Mouse (Mus musculus): ENCODE results near the gene Tmed3. TPM values are rescaled to one million over a fixed set of nuclear protein-coding genes. Genes with fewer than 3 reads are reported as not detected.
A peak's percentile ranks its signal among the peaks of the same experiment; 100 is the strongest.

The Tmed3 gene
- polyA plus RNA-seq, 1 experiment from 2014 or later: 57.8 TPM

- H3K27ac ChIP-seq (ENCODE audit: low read depth, low read length): no peak overlapping the region
- H3K27me3 ChIP-seq (replicated peaks; ENCODE audit: control insufficient read depth, insufficient read depth, low read length): no peaks in the 10 kb centered on the region
- H3K9ac ChIP-seq (ENCODE audit: low read length): no peak overlapping the region
- H3K4me2 ChIP-seq (ENCODE audit: low read length): no peak overlapping the region
- DNase-seq (ENCODE audit: low spot score) (no peak), ATAC-seq (no peak)
- H3K36me3 ChIP-seq (ENCODE audit: control insufficient read depth, insufficient read depth, low read length): peaks cover 10% of the 10 kb centered on the region
- no peaks in the 10 kb centered on the region for H3K4me1 ChIP-seq (ENCODE audit: control insufficient read depth, insufficient read depth, low read length)
- no peak overlapping the region for H3K4me3 ChIP-seq (ENCODE audit: low read depth, low read length)
- H3K9me3 ChIP-seq (replicated peaks; ENCODE audit: control insufficient read depth, low read length): no peaks in the 10 kb centered on the region
- 81% methylated on average over 1 of the region's 1 CpGs for WGBS
These were observed 9.7 kb downstream of the Tmed3 start for GRCm38 (mm10) chr9:89695143-89695542.

DNA sequence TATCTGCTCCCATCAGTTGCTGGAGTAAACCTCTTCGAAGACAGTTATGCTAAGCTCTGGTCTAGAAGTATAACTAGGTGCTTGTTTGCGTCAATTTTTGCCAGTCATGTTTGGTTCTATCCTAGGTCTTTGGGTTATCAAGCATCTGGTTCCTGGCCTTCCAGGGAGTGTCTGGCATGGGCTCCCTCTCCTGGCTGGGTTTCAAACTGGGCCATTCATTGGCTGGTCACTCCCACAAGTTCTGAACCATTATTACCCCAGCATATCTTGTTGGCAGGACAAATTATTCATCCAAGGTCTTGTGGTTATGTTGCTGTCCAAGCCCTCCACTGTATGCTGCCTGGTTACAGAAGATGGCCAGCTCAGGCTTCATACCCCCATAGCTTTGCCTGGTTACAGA lies 11.2 kb downstream of the Tmed3 start:
- H3K9me3 ChIP-seq (replicated peaks; ENCODE audit: control insufficient read depth, low read length): no peaks in the 10 kb centered on the region
- H3K4me2 ChIP-seq (ENCODE audit: low read length): no peak overlapping the region
- no peak for ATAC-seq
- H3K27ac ChIP-seq (ENCODE audit: low read depth, low read length): no peak overlapping the region
- DNase-seq (ENCODE audit: low spot score): no peak
- H3K36me3 ChIP-seq (ENCODE audit: control insufficient read depth, insufficient read depth, low read length): no peaks in the 10 kb centered on the region
- H3K27me3 ChIP-seq (replicated peaks; ENCODE audit: control insufficient read depth, insufficient read depth, low read length): no peaks in the 10 kb centered on the region
- H3K4me3 ChIP-seq (ENCODE audit: low read depth, low read length): no peak overlapping the region
- no peaks in the 10 kb centered on the region for H3K4me1 ChIP-seq (ENCODE audit: control insufficient read depth, insufficient read depth, low read length)
- WGBS: 95% methylated on average over 2 of the region's 2 CpGs
- H3K9ac ChIP-seq (ENCODE audit: low read length): no peak overlapping the region

- H3K4me1 ChIP-seq (ENCODE audit: control insufficient read depth, insufficient read depth, low read length): no peaks in the 10 kb centered on the region
- H3K36me3 ChIP-seq (ENCODE audit: control insufficient read depth, insufficient read depth, low read length): no peaks in the 10 kb centered on the region
- ATAC-seq (no peak), DNase-seq (ENCODE audit: low spot score) (no peak)
- H3K4me2 ChIP-seq (ENCODE audit: low read length): no peak overlapping the region
- H3K9ac ChIP-seq (ENCODE audit: low read length): no peak overlapping the region
- no peak overlapping the region for H3K4me3 ChIP-seq (ENCODE audit: low read depth, low read length)
- no peaks in the 10 kb centered on the region for H3K27me3 ChIP-seq (replicated peaks; ENCODE audit: control insufficient read depth, insufficient read depth, low read length)
- no peaks in the 10 kb centered on the region for H3K9me3 ChIP-seq (replicated peaks; ENCODE audit: control insufficient read depth, low read length)
- WGBS: 78% methylated on average over 1 of the region's 1 CpGs
- H3K27ac ChIP-seq (ENCODE audit: low read depth, low read length): no peak overlapping the region
These were observed 15.7 kb downstream of the Tmed3 start for GRCm38 (mm10) chr9:89689179-89689578.

- DNase-seq (ENCODE audit: low spot score): peak; percentile 49
These were observed 17.2 kb downstream of the Tmed3 start for GRCm38 (mm10) chr9:89687503-89688226.

DNA sequence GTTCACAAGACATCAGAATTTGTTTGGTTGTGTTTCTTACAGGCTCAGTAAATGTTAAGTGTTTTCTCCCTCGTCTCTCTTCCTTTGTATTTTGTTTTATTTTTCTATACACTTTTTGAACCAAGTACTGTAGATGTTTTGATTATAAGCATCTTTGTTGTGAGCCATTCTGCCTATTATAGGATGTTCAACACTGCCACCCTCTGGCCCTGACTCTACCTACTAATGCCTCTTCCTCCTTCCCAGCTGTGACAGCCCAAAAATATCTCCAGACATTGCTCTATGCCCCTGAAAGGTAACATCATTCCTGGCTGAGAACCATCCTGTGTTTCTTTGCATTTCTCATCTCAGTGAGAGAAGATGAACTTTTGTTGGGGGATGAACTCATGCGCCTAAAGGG lies 18.6 kb downstream of the Tmed3 start:
- WGBS: 73% methylated on average over 2 of the region's 2 CpGs
- DNase-seq (ENCODE audit: low spot score) (peak; percentile 19), ATAC-seq (no peak)
- no peak overlapping the region for H3K4me3 ChIP-seq (ENCODE audit: low read depth, low read length)
- H3K27me3 ChIP-seq (replicated peaks; ENCODE audit: control insufficient read depth, insufficient read depth, low read length): no peaks in the 10 kb centered on the region
- H3K4me1 ChIP-seq (ENCODE audit: control insufficient read depth, insufficient read depth, low read length): no peaks in the 10 kb centered on the region
- no peak overlapping the region for H3K27ac ChIP-seq (ENCODE audit: low read depth, low read length)
- H3K9ac ChIP-seq (ENCODE audit: low read length): no peak overlapping the region
- no peaks in the 10 kb centered on the region for H3K9me3 ChIP-seq (replicated peaks; ENCODE audit: control insufficient read depth, low read length)
- no peak overlapping the region for H3K4me2 ChIP-seq (ENCODE audit: low read length)
- H3K36me3 ChIP-seq (ENCODE audit: control insufficient read depth, insufficient read depth, low read length): no peaks in the 10 kb centered on the region

More at GRCm38 (mm10) chr9:89687503-89688226, 17.2 kb downstream of the Tmed3 start:
- H3K4me2 ChIP-seq (ENCODE audit: low read length): no peak overlapping the region
- no peaks in the 10 kb centered on the region for H3K9me3 ChIP-seq (replicated peaks; ENCODE audit: control insufficient read depth, low read length)
- no peaks in the 10 kb centered on the region for H3K4me1 ChIP-seq (ENCODE audit: control insufficient read depth, insufficient read depth, low read length)
- no peak overlapping the region for H3K4me3 ChIP-seq (ENCODE audit: low read depth, low read length)
- H3K27ac ChIP-seq (ENCODE audit: low read depth, low read length): no peak overlapping the region
- peak; percentile 67; the same call in 1 of the 2 replicates for ATAC-seq
- H3K36me3 ChIP-seq (ENCODE audit: control insufficient read depth, insufficient read depth, low read length): no peaks in the 10 kb centered on the region
- 58% methylated on average over 10 of the region's 10 CpGs for WGBS
- no peaks in the 10 kb centered on the region for H3K27me3 ChIP-seq (replicated peaks; ENCODE audit: control insufficient read depth, insufficient read depth, low read length)
- H3K9ac ChIP-seq (ENCODE audit: low read length): no peak overlapping the region

DNA sequence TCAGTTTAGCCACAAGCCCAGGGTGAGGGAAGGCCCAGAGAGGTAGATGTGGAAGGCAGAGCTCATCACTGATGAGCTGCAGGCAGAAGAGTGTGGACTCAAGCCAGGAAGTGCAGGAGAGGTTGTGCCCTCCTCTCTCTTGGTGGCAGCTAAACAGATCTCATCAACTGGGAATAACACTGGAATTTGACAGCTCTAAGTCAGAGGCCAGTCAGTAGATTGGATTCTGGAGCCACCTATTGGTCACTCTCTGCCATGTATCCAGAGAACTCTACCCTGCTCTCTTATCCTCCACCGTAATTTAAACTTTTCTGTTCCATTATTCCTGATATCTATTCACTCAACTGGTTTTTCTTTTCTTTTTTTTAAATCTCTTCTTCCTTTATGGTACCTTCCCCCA lies 25.9 kb downstream of the Tmed3 start:
- H3K9ac ChIP-seq (ENCODE audit: low read length): no peak overlapping the region
- ATAC-seq (peak; percentile 64; the same call in 1 of the 2 replicates), DNase-seq (ENCODE audit: low spot score) (peak; percentile 34)
- no peak overlapping the region for H3K4me2 ChIP-seq (ENCODE audit: low read length)
- H3K27me3 ChIP-seq (replicated peaks; ENCODE audit: control insufficient read depth, insufficient read depth, low read length): no peaks in the 10 kb centered on the region
- H3K9me3 ChIP-seq (replicated peaks; ENCODE audit: control insufficient read depth, low read length): no peaks in the 10 kb centered on the region
- no peak overlapping the region for H3K4me3 ChIP-seq (ENCODE audit: low read depth, low read length)
- WGBS: 49% methylated on average over 1 of the region's 1 CpGs
- H3K4me1 ChIP-seq (ENCODE audit: control insufficient read depth, insufficient read depth, low read length): no peaks in the 10 kb centered on the region
- no peaks in the 10 kb centered on the region for H3K36me3 ChIP-seq (ENCODE audit: control insufficient read depth, insufficient read depth, low read length)
- H3K27ac ChIP-seq (ENCODE audit: low read depth, low read length): no peak overlapping the region

- DNase-seq (ENCODE audit: low spot score) (peak; percentile 85), ATAC-seq (peak; percentile 91)
- H3K36me3 ChIP-seq (ENCODE audit: control insufficient read depth, insufficient read depth, low read length): no peaks in the 10 kb centered on the region
- no peaks in the 10 kb centered on the region for H3K4me1 ChIP-seq (ENCODE audit: control insufficient read depth, insufficient read depth, low read length)
- no peaks in the 10 kb centered on the region for H3K27me3 ChIP-seq (replicated peaks; ENCODE audit: control insufficient read depth, insufficient read depth, low read length)
- H3K9ac ChIP-seq (ENCODE audit: low read length): no peak overlapping the region
- H3K27ac ChIP-seq (ENCODE audit: low read depth, low read length): no peak overlapping the region
- 58% methylated on average over 3 of the region's 3 CpGs for WGBS
- H3K9me3 ChIP-seq (replicated peaks; ENCODE audit: control insufficient read depth, low read length): no peaks in the 10 kb centered on the region
- no peak overlapping the region for H3K4me3 ChIP-seq (ENCODE audit: low read depth, low read length)
- H3K4me2 ChIP-seq (ENCODE audit: low read length): no peak overlapping the region
These were observed 30.8 kb downstream of the Tmed3 start for GRCm38 (mm10) chr9:89674014-89674618.

DNA sequence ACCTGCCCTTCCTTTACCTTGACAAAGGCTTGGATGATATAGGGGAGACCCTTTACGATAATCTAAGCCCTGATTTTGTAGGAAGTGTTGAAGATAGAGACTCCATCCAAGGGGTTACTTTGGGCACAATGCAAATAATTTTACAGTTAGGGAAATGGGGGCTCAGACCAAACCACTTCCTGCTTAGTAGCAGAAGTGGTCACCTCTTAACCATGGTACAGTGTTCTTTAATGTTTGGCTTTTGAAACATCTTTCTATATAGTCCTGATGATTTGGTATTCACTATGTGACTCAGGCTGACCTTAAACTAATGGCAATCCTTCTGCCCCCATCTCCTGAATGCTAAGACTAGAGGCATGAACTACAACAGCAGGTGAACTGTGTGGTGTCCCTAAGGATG lies 31.5 kb downstream of the Tmed3 start:
- H3K27me3 ChIP-seq (replicated peaks; ENCODE audit: control insufficient read depth, insufficient read depth, low read length): no peaks in the 10 kb centered on the region

DNA sequence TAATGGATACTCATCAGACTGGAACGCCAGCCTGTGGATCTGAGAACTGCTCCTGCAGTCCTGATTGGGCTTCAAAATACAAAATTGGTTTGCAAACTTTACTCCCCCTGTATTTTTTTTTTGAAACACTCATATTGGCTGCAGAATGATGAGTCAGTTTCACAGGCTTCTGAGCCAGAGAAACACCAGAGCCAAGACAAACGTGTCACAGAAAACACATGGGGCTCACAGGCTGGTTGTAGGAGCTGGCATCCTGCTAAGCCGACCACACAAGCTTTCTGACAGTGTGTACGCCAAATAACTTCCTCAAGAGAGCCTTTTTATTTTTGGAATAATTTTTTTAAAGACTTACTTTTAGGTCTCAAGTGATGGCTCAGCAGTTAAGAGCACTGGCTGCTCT lies 35.0 kb downstream of the Tmed3 start:
- no peak for ATAC-seq
- Histone ChIP-seq H3K4me2 (ENCODE audit: low read length) (no peak overlapping the region), H3K4me3 (ENCODE audit: low read depth, low read length) (no peak overlapping the region), H3K9ac (ENCODE audit: low read length) (no peak overlapping the region), H3K27me3 (replicated peaks; ENCODE audit: control insufficient read depth, insufficient read depth, low read length) (no peaks in the 10 kb centered on the region), H3K27ac (ENCODE audit: low read depth, low read length) (no peak overlapping the region), H3K36me3 (ENCODE audit: control insufficient read depth, insufficient read depth, low read length) (no peaks in the 10 kb centered on the region), H3K4me1 (ENCODE audit: control insufficient read depth, insufficient read depth, low read length) (no peaks in the 10 kb centered on the region), H3K9me3 (replicated peaks; ENCODE audit: control insufficient read depth, low read length) (no peaks in the 10 kb centered on the region)
- DNase-seq (ENCODE audit: low spot score): peak; percentile 19
- 77% methylated on average over 4 of the region's 4 CpGs for WGBS

More for the DNA sequence above, 31.5 kb downstream of the Tmed3 start:
- no peak overlapping the region for H3K4me2 ChIP-seq (ENCODE audit: low read length)
- H3K4me1 ChIP-seq (ENCODE audit: control insufficient read depth, insufficient read depth, low read length): no peaks in the 10 kb centered on the region
- no peaks in the 10 kb centered on the region for H3K9me3 ChIP-seq (replicated peaks; ENCODE audit: control insufficient read depth, low read length)
- H3K4me3 ChIP-seq (ENCODE audit: low read depth, low read length): no peak overlapping the region
- no peak for DNase-seq (ENCODE audit: low spot score)
- ATAC-seq: no peak
- no peak overlapping the region for H3K27ac ChIP-seq (ENCODE audit: low read depth, low read length)
- H3K9ac ChIP-seq (ENCODE audit: low read length): no peak overlapping the region
- WGBS: 90% methylated on average over 1 of the region's 1 CpGs
- H3K36me3 ChIP-seq (ENCODE audit: control insufficient read depth, insufficient read depth, low read length): no peaks in the 10 kb centered on the region

All from forebrain, embryonic 14.5 days (tissue).